Mouse (Mus musculus) testis, adult 2 months (tissue): Measurements from ENCODE around the gene Gas2l1. TPM values are rescaled to one million over a fixed set of nuclear protein-coding genes. Genes with fewer than 3 reads are reported as not detected.

Experiments used
- H3K27ac ChIP-seq: fragments of 200-500 bp; 2 replicates; pipeline ENCODE4 v1.5.1; 2012; ENCODE audit warnings: low read depth, low read length; ENCODE audit not compliant: control insufficient read depth, insufficient read depth
- H3K27me3 ChIP-seq: fragments of 200-500 bp; 2 replicates; pipeline ENCODE4 v1.6.1; 2012; ENCODE audit warnings: mild to moderate bottlenecking, low read length, moderate library complexity; ENCODE audit not compliant: control insufficient read depth, insufficient read depth
- H3K36me3 ChIP-seq: fragments of 200-500 bp; 2 replicates; pipeline ENCODE4 v1.6.1; 2012; ENCODE audit warnings: mild to moderate bottlenecking, low read length; ENCODE audit not compliant: control insufficient read depth, insufficient read depth
- H3K4me1 ChIP-seq: fragments of 200-500 bp; 2 replicates; pipeline ENCODE4 v1.6.1; 2012; ENCODE audit warnings: low read length; ENCODE audit not compliant: control insufficient read depth, insufficient read depth
- H3K4me3 ChIP-seq: fragments of 200-500 bp; 2 replicates; pipeline ENCODE4 v1.5.1; 2012; ENCODE audit warnings: low read depth, mild to moderate bottlenecking, low read length, moderate library complexity, mixed read lengths; ENCODE audit not compliant: control insufficient read depth
- CTCF ChIP-seq: fragments of 200-500 bp; IDR thresholded peaks from 2 replicates; pipeline ENCODE4 v1.5.1; 2012; ENCODE audit warnings: low read depth, mild to moderate bottlenecking, inconsistent platforms, low read length, moderate library complexity; ENCODE audit not compliant: control insufficient read depth, insufficient read depth, insufficient replicate concordance
- POLR2A ChIP-seq: fragments of 200-500 bp; IDR thresholded peaks from 2 replicates; pipeline ENCODE4 v1.6.1; 2012; ENCODE audit warnings: low read depth, mild to moderate bottlenecking, inconsistent platforms, low read length, moderate library complexity; ENCODE audit not compliant: control insufficient read depth
- polyA plus RNA-seq: library from polyadenylated mRNA; depleted of rRNA; stranded (reverse); fragments of >200 nt; gene quantifications from 2 replicates; pipeline ENCODE4 v1.2.3, GENCODE M21; 2012

Gene Gas2l1
- polyA plus RNA-seq, 1 experiment, result 116 TPM

DNA sequence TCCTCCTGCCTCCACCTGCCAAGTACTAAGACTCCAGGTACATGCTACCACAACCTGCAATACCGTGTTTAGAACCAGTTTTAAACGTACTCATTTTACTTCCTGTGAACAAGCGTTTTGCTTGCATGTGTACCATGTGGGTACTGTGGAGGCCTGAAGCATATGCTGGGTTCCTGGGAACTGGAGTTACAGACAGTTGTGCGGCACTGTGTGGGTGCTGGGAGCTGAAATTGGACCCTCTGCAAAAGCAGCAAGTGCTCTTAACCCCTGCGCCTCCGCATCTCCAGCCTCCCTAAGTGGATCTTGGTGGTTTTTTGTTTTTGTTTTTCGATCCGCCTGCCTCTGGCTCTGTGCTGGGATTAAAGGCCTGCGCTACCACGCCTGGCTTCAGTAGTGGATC is 13.5 kb downstream of the Gas2l1 start:
- Histone ChIP-seq H3K36me3 (no peaks in the 10 kb centered on the region), H3K4me3 (no peak overlapping the region), H3K4me1 (peaks cover 4% of the 10 kb centered on the region), H3K27me3 (no peaks in the 10 kb centered on the region), H3K27ac (no peak overlapping the region)
- TF ChIP-seq CTCF (no peak), POLR2A (no peak)

GRCm38 (mm10) chr11:5046321-5046926 is 18.7 kb downstream of the Gas2l1 start:
- Histone ChIP-seq H3K4me3 (no peak overlapping the region), H3K27me3 (no peaks in the 10 kb centered on the region), H3K4me1 (no peaks in the 10 kb centered on the region), H3K27ac (no peak overlapping the region), H3K36me3 (no peaks in the 10 kb centered on the region)
- TF ChIP-seq POLR2A (no peak), CTCF (no peak)

GRCm38 (mm10) chr11:5042645-5043381 is 22.3 kb downstream of the Gas2l1 start:
- Histone ChIP-seq H3K27ac (no peak overlapping the region), H3K4me3 (no peak overlapping the region), H3K27me3 (no peaks in the 10 kb centered on the region), H3K4me1 (no peaks in the 10 kb centered on the region), H3K36me3 (no peaks in the 10 kb centered on the region)
- TF ChIP-seq CTCF (no peak), POLR2A (no peak)

GRCm38 (mm10) chr11:5041144-5041780 is 23.9 kb downstream of the Gas2l1 start:
- Histone ChIP-seq H3K27me3 (no peaks in the 10 kb centered on the region), H3K36me3 (no peaks in the 10 kb centered on the region), H3K27ac (no peak overlapping the region), H3K4me3 (peak overlapping the region; percentile 40; the same call in 1 of the 2 replicates), H3K4me1 (no peaks in the 10 kb centered on the region)
- TF ChIP-seq POLR2A (no peak), CTCF (no peak)

DNA sequence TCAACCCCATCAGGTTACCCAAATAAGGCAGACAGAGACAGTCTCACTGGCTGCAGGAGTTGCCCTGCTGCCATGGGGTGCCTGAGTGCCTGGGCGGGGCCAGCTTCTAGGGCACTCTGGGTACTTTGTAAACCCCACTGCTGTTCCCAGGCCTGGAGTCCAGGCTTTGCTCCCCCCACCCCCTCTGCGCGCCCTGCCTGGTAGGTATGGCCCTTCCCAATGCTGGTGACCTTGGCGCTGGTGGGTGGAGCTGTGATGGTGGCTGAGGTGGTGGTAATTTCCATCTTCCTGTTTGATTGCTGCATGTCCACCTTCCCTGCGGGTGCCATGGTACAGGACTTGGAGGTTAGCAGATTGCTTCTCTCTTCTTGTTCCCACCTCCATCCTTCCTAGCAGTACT is 24.5 kb downstream of the Gas2l1 start:
- Histone ChIP-seq H3K36me3 (no peaks in the 10 kb centered on the region), H3K27me3 (no peaks in the 10 kb centered on the region), H3K4me1 (no peaks in the 10 kb centered on the region), H3K27ac (no peak overlapping the region), H3K4me3 (no peak overlapping the region)
- TF ChIP-seq CTCF, result no peak
- no peak for TF ChIP-seq POLR2A

DNA sequence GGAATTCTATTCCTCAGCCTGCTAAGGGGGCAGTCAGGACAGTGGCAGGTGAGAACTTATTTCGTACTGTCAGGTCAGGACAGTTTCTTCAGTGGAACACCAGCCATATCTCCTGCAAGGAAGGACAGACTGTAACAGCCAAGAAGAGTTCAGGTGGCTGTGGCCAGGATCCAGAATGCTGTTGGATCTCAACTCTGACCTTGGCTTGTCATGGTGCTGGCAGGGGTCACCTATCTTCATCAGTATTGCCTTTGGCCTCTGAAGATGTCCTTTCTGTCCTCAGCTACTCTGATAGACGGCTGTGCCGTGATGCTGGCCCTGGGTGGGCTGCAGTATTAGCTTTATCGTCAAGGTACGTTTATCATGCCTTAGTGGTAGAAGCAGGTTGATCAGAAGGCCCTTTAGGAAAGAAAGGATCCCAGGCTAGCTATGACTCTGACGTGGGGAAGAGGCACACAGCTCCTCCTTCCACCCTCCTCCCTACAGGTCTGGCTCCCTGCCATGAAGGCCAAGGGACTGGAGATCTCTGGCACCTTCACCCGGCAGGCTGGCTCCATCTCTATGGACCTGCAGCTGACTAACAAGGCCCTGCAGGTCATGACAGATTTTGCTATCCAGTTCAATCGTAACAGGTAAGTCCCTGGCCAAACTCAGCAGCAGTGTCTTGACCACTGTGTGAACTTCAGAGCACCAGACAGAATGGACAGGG is 27.8 kb downstream of the Gas2l1 start:
- no peak for TF ChIP-seq CTCF
- TF ChIP-seq POLR2A, result no peak
- Histone ChIP-seq H3K27me3 (no peaks in the 10 kb centered on the region), H3K27ac (no peak overlapping the region), H3K4me1 (no peaks in the 10 kb centered on the region), H3K4me3 (no peak overlapping the region), H3K36me3 (peaks cover 2% of the 10 kb centered on the region)

GRCm38 (mm10) chr11:5035421-5035820 is 29.7 kb downstream of the Gas2l1 start:
- peaks cover 2% of the 10 kb centered on the region for H3K36me3 ChIP-seq
- H3K27ac ChIP-seq, result no peak overlapping the region
- H3K4me3 ChIP-seq, result no peak overlapping the region
- no peaks in the 10 kb centered on the region for H3K27me3 ChIP-seq
- no peaks in the 10 kb centered on the region for H3K4me1 ChIP-seq
- TF ChIP-seq POLR2A (no peak), CTCF (no peak)
